Mouse (Mus musculus): ENCODE measurements around the gene Tfap2a. TPM values are rescaled to one million over a fixed set of nuclear protein-coding genes. Genes with fewer than 3 reads are reported as not detected.

Gene Tfap2a
- polyA plus RNA-seq (2012; rRNA removed) = 1.1 and 2.1 TPM in 2 replicates

DNA sequence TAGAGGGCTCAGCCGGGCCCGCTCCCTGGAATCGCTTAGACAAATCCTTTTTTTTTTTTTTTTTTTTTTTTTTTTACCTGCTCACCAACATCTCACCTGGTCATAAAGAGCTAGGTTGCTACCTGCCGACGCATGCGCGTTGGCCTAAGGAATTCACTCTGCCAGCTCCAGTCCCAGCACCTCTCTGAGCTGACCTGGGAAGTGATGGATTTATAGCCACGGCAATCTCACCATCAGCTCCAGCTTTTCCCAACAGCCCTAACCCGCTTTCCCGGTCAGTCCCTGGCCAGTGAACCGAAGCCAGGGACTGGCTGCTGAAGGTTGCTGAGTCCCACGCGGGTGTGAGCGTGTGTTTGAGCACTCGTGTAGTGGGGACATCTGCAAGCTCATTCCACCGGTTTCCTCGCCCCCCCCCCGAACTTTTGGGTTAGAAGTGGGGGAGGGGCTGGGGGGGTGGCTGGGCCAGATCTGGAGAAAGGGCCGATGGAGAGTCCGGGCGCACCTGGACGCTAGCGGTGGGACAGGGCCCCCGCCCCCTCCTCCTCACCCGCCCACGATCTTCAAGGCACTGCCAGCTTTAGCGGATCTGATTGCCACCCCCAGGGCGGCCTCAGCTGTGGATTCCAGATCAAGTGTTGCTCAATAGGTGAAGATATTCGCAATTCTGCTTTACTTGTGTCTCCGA is at the start of gene Tfap2a:
TSS of gene Tfap2a (minus strand) at position 181 of the 685 bp plus-strand sequence.

Other genes with a start within 250 kb of the Tfap2a start
- 3.3 and 3.7 TPM in 2 replicates for gene Gcnt2, start 121.4 kb upstream of the Tfap2a start, polyA plus RNA-seq (2012; rRNA removed)

Measured in central nervous system, embryonic 18 days (tissue).